Mouse (Mus musculus) forebrain, postnatal 0 days (tissue): ENCODE measurements around the gene Syce3. TPM values are rescaled to one million over a fixed set of nuclear protein-coding genes. Genes with fewer than 3 reads are reported as not detected.

Experiments
- ATAC-seq: fragments of 200-750 bp; cut with Nextera tagmentation; 2 replicates; pipeline ENCODE4 v1.8.0; 2017; ENCODE audit warnings: mild to moderate bottlenecking, moderate library complexity
- DNase-seq: peaks from one replicate; pipeline ENCODE4 v3.0.0-alpha.2; 2015
- H3K27ac ChIP-seq: fragments of 300-500 bp; sonication (generic); 2 replicates; pipeline ENCODE4 v1.5.1; 2014; ENCODE audit warnings: low read depth, mild to moderate bottlenecking, antibody characterized with exemption, low read length, moderate library complexity, mixed read lengths
- H3K27me3 ChIP-seq: fragments of 300-500 bp; sonication (generic); 2 replicates; pipeline ENCODE4 v1.6.1; 2014; ENCODE audit warnings: mild to moderate bottlenecking, low read length, mixed read lengths; ENCODE audit not compliant: insufficient read depth
- H3K36me3 ChIP-seq: fragments of 300-500 bp; sonication (generic); 2 replicates; pipeline ENCODE4 v1.6.1; 2014; ENCODE audit warnings: mild to moderate bottlenecking, moderate library complexity; ENCODE audit not compliant: insufficient read depth
- H3K4me1 ChIP-seq: fragments of 300-500 bp; sonication (generic); 2 replicates; pipeline ENCODE4 v1.6.1; 2014; ENCODE audit warnings: antibody characterized with exemption; ENCODE audit not compliant: insufficient read depth
- H3K4me2 ChIP-seq: fragments of 300-500 bp; sonication (generic); 2 replicates; pipeline ENCODE4 v1.6.1; 2014; ENCODE audit warnings: low read depth, mild to moderate bottlenecking, moderate library complexity
- H3K4me3 ChIP-seq: fragments of 300-500 bp; sonication (generic); 2 replicates; pipeline ENCODE4 v1.5.1; 2014; ENCODE audit warnings: low read depth, low read length, mixed read lengths
- H3K9ac ChIP-seq: fragments of 300-500 bp; sonication (generic); 2 replicates; pipeline ENCODE4 v1.6.1; 2014; ENCODE audit warnings: mild to moderate bottlenecking
- H3K9me3 ChIP-seq: fragments of 300-500 bp; sonication (generic); 2 replicates; pipeline ENCODE4 v1.6.1; 2016; ENCODE audit warnings: low read length
- CTCF ChIP-seq: sonication (generic); IDR thresholded peaks from 2 replicates; pipeline ENCODE4 v1.5.1; 2016; ENCODE audit warnings: antibody characterized with exemption, control low read depth, low read depth
- WGBS: fragments of 180-500 bp; shearing (Covaris S2); extraction: QIAGEN DNeasy Blood & Tissue Kit; methylation state at CpG from one replicate; pipeline ENCODE4 v1.1.7; 2014; 5-methylcytosine and 5-hydroxymethylcytosine counted together
- polyA plus RNA-seq: library from polyadenylated mRNA; unstranded; fragments of >200 nt; fragmentation: Nextera tagmentation; extraction: Ambion mirVana; gene quantifications from 2 replicates; pipeline ENCODE4 v1.2.1, GENCODE M21; 2015
- total RNA-seq: library from RNA; depleted of rRNA; stranded (reverse); fragments of >200 nt; gene quantifications from 2 replicates; pipeline ENCODE4 v1.2.3, GENCODE M21; 2014; rRNA removed

The Syce3 gene
- total and polyA plus RNA-seq, 2 experiments from 2014 or later = not detected

DNA sequence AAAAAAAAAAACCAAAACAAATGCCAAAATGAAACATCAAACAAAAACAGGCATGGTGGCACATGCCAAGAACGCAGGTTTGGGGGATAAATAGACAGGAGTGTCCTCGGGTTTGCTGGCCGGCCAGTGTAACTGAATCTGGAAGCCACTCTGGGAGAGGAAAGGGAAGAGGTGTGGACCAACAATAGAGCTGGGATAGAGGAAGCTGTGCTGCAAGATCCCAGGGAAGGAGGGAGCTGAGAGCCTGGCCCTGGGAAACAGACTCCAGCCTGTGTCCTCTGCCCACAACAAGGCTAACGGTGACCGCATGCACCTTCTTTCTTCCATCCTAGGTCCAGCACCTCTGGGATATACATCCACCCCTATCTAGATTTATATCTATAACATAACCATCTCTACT lies 59.9 kb downstream of the Syce3 start:
- no peak for TF ChIP-seq CTCF
- WGBS = 83% methylated on average over 5 of the region's 5 CpGs
- H3K4me1 ChIP-seq = peaks cover 7% of the 10 kb centered on the region; the same call in 1 of the 2 replicates

DNA sequence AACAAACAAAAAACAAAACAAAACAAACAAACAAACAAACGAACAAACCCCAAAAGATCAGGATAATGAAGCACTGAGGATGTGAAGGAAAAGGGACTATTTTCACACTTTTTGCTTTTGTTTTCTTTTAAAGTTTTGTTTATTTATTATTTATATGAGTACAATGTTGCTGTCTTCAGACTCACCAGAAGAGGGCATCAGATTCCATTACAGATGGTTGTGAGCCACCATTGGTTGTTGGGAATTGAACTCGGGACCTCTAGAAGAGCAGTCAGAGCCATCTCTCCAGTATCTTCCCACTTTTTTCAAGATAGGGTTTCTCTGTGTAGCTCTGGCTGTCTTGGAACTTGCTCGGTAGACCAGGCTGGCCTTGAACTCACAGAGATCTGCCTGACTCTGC lies 67.0 kb downstream of the Syce3 start:
- H3K27me3 ChIP-seq = no peaks in the 10 kb centered on the region
- no peak overlapping the region for H3K4me3 ChIP-seq
- H3K9me3 ChIP-seq = no peaks in the 10 kb centered on the region
- H3K9ac ChIP-seq = no peak overlapping the region
- no peaks in the 10 kb centered on the region for H3K36me3 ChIP-seq
- TF ChIP-seq CTCF = no peak
- no peaks in the 10 kb centered on the region for H3K4me1 ChIP-seq
- WGBS = 78% methylated on average over 3 of the region's 3 CpGs
- DNase-seq = no peak
- H3K4me2 ChIP-seq = no peak overlapping the region
- ATAC-seq = no peak
- H3K27ac ChIP-seq = no peak overlapping the region

More for the DNA sequence above, 59.9 kb downstream of the Syce3 start:
- no peak overlapping the region for H3K9ac ChIP-seq
- no peaks in the 10 kb centered on the region for H3K27me3 ChIP-seq
- H3K4me2 ChIP-seq = no peak overlapping the region
- no peak overlapping the region for H3K27ac ChIP-seq
- H3K36me3 ChIP-seq = peaks cover 31% of the 10 kb centered on the region
- no peaks in the 10 kb centered on the region for H3K9me3 ChIP-seq
- H3K4me3 ChIP-seq = no peak overlapping the region
- DNase-seq (no peak), ATAC-seq (no peak)

DNA sequence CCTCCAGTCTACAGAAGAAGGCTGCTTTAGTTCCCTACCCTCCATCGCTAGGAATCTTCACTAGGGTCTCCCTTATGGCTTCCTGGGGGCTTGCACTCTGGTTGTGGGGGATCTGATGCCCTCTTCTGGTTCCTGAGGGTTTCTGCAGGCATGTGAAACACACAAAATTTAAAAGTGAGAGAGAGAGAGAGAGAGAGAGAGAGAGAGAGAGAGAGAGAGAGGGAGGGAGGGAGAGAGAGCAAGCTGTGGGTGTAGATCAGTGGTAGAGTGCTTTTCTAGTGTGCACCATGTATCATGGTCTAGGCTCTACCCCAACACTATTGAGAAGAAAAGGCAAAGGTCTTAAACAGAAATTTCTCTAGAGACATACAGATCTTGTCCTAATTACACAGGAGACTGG lies 68.6 kb downstream of the Syce3 start:
- DNase-seq (no peak), ATAC-seq (no peak)
- Histone ChIP-seq H3K36me3 (no peaks in the 10 kb centered on the region), H3K4me1 (no peaks in the 10 kb centered on the region), H3K27me3 (no peaks in the 10 kb centered on the region), H3K4me2 (no peak overlapping the region), H3K27ac (no peak overlapping the region), H3K9ac (no peak overlapping the region), H3K9me3 (no peaks in the 10 kb centered on the region), H3K4me3 (no peak overlapping the region)
- WGBS = 32% methylated on average over 1 of the region's 1 CpGs
- no peak for TF ChIP-seq CTCF

Other genes with a start within 250 kb of the Syce3 start
- 126 and 138 TPM in 2 replicates for gene Plxnb2, start 229.7 kb downstream of the Syce3 start, total RNA-seq
- 45.2 and 52.8 TPM in 2 replicates for gene Plxnb2, start 229.7 kb downstream of the Syce3 start, polyA plus RNA-seq
- gene Dennd6b, start 214.0 kb downstream of the Syce3 start, total RNA-seq = 73.7 and 89.6 TPM in 2 replicates
- 43.4 and 53.3 TPM in 2 replicates for gene Dennd6b, start 214.0 kb downstream of the Syce3 start, polyA plus RNA-seq
- 252 and 296 TPM in 2 replicates for gene Ppp6r2, start 198.9 kb downstream of the Syce3 start, total RNA-seq
- gene Ppp6r2, start 198.9 kb downstream of the Syce3 start, polyA plus RNA-seq = 70.0 and 77.2 TPM in 2 replicates
- gene Sbf1, start 95.2 kb downstream of the Syce3 start, total RNA-seq = 164 and 165 TPM in 2 replicates
- 46.2 and 60.7 TPM in 2 replicates for gene Sbf1, start 95.2 kb downstream of the Syce3 start, polyA plus RNA-seq
- gene Adm2, start 87.8 kb downstream of the Syce3 start, total RNA-seq = not detected in 2 replicates
- not detected in 2 replicates for gene Adm2, start 87.8 kb downstream of the Syce3 start, polyA plus RNA-seq
- not detected in 2 replicates for gene Miox, start 76.1 kb downstream of the Syce3 start, total RNA-seq
- gene Miox, start 76.1 kb downstream of the Syce3 start, polyA plus RNA-seq = not detected in 2 replicates
- 12.5 and 17.0 TPM in 2 replicates for gene Lmf2, start 54.8 kb downstream of the Syce3 start, total RNA-seq
- gene Lmf2, start 54.8 kb downstream of the Syce3 start, polyA plus RNA-seq = 24.7 and 25.4 TPM in 2 replicates
- 88.4 and 93.8 TPM in 2 replicates for gene Ncaph2, start 54.8 kb downstream of the Syce3 start, total RNA-seq
- 94.9 and 95.1 TPM in 2 replicates for gene Ncaph2, start 54.8 kb downstream of the Syce3 start, polyA plus RNA-seq
- gene Sco2, start 36.7 kb downstream of the Syce3 start, total RNA-seq = 34.6 and 37.6 TPM in 2 replicates
- 24.0 and 24.2 TPM in 2 replicates for gene Sco2, start 36.7 kb downstream of the Syce3 start, polyA plus RNA-seq
- gene Tymp, start 33.5 kb downstream of the Syce3 start, total RNA-seq = 3.7 and 5.2 TPM in 2 replicates
- gene Tymp, start 33.5 kb downstream of the Syce3 start, polyA plus RNA-seq = 3.5 and 4.1 TPM in 2 replicates
- 3.5 and 5.0 TPM in 2 replicates for gene Odf3b, start 31.2 kb downstream of the Syce3 start, total RNA-seq
- gene Odf3b, start 31.2 kb downstream of the Syce3 start, polyA plus RNA-seq = 6.9 and 9.9 TPM in 2 replicates
- gene Klhdc7b, start 25.6 kb downstream of the Syce3 start, total RNA-seq = 0.10 and 0.23 TPM in 2 replicates
- 0.11 TPM in 1 of 2 replicates, not detected in the other for gene Klhdc7b, start 25.6 kb downstream of the Syce3 start, polyA plus RNA-seq
- gene Cpt1b, start 15.4 kb upstream of the Syce3 start, total RNA-seq = 5.0 TPM in 2 replicates
- gene Cpt1b, start 15.4 kb upstream of the Syce3 start, polyA plus RNA-seq = 1.1 and 1.3 TPM in 2 replicates
- gene C730034F03Rik, start 19.1 kb upstream of the Syce3 start, total RNA-seq = 0.90 and 1.3 TPM in 2 replicates
- 1.3 and 2.3 TPM in 2 replicates for gene C730034F03Rik, start 19.1 kb upstream of the Syce3 start, polyA plus RNA-seq
- gene Gm44502, start 19.2 kb upstream of the Syce3 start, total RNA-seq = 1.7 and 1.8 TPM in 2 replicates
- not detected in 2 replicates for gene Gm44502, start 19.2 kb upstream of the Syce3 start, polyA plus RNA-seq
- gene Chkb, start 19.4 kb upstream of the Syce3 start, total RNA-seq = 56.9 and 59.9 TPM in 2 replicates
- gene Chkb, start 19.4 kb upstream of the Syce3 start, polyA plus RNA-seq = 78.2 and 92.4 TPM in 2 replicates
- gene Mapk8ip2, start 43.4 kb upstream of the Syce3 start, total RNA-seq = 95.3 and 95.8 TPM in 2 replicates
- gene Mapk8ip2, start 43.4 kb upstream of the Syce3 start, polyA plus RNA-seq = 57.8 and 70.9 TPM in 2 replicates
- 24.5 and 32.4 TPM in 2 replicates for gene Arsa, start 66.9 kb upstream of the Syce3 start, total RNA-seq
- 25.4 and 29.0 TPM in 2 replicates for gene Arsa, start 66.9 kb upstream of the Syce3 start, polyA plus RNA-seq
- 38.9 and 42.4 TPM in 2 replicates for gene Shank3, start 89.1 kb upstream of the Syce3 start, total RNA-seq
- 5.9 and 10.6 TPM in 2 replicates for gene Shank3, start 89.1 kb upstream of the Syce3 start, polyA plus RNA-seq
- 2.0 and 3.6 TPM in 2 replicates for gene Acr, start 157.8 kb upstream of the Syce3 start, total RNA-seq
- 1.3 and 2.0 TPM in 2 replicates for gene Acr, start 157.8 kb upstream of the Syce3 start, polyA plus RNA-seq
- 38.6 and 51.3 TPM in 2 replicates for gene Rabl2, start 181.4 kb upstream of the Syce3 start, total RNA-seq
- 62.4 and 62.6 TPM in 2 replicates for gene Rabl2, start 181.4 kb upstream of the Syce3 start, polyA plus RNA-seq